Mouse (Mus musculus) E14TG2a.4 (cell line): ENCODE measurements around the gene Ndufb7.
A peak's percentile ranks its signal among the peaks of the same experiment; 100 is the strongest.
"Not testable (repeated sequence)": the region's sequence is repeated elsewhere in the genome, so short reads cannot be mapped to it uniquely, and the experiment has no call there.

Experiments used
- H3K27me3 ChIP-seq: 2 replicates; pipeline ENCODE4 v1.6.1; 2014; ENCODE audit warnings: low read length, control low read depth; ENCODE audit not compliant: insufficient read depth
- H3K36me3 ChIP-seq: 2 replicates; pipeline ENCODE4 v1.6.1; 2014; ENCODE audit warnings: low read length, control low read depth; ENCODE audit not compliant: insufficient read depth
- H3K4me1 ChIP-seq: replicated peaks from 2 replicates; pipeline ENCODE4 v1.6.1; 2014; ENCODE audit warnings: low read depth, low read length, control low read depth
- H3K4me3 ChIP-seq: replicated peaks from 2 replicates; pipeline ENCODE4 v1.5.1; 2014; ENCODE audit warnings: mild to moderate bottlenecking, low read length
- H3K9me3 ChIP-seq: 2 replicates; pipeline ENCODE4 v1.6.1; 2014; ENCODE audit warnings: low read length, control low read depth
- CTCF ChIP-seq: conservative IDR thresholded peaks from 2 replicates; pipeline ENCODE4 v1.5.1; 2014; ENCODE audit warnings: low read length
- NANOG ChIP-seq: IDR thresholded peaks from 2 replicates; pipeline ENCODE4 v1.6.1; 2014; ENCODE audit warnings: borderline replicate concordance, low read length, mixed read lengths
- POU5F1 ChIP-seq: IDR thresholded peaks from 2 replicates; pipeline ENCODE4 v1.6.1; 2014; ENCODE audit warnings: low read length, borderline replicate concordance

Ndufb7 gene

DNA sequence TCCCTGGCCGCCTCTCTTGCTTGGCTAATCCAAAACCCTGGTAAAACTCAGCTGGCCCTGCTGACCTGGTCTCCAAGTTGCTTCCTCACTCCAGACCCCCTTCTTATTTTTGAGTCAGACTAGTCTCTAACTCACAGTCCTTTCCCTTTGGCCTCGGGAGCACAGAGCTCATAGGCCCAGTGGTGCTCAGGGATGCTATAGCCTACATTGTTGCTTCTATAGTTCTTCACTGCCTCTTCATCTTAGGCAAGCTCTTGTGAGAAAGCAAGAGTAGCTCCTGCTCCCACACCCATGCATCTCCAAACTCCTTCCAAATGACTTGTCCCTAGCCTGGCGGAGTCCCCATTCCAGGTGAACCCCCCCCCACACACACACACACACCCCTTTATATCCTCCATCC is 1.2 kb downstream of the Ndufb7 start:
- Histone ChIP-seq H3K4me3 (peak overlapping the region; percentile 90), H3K9me3 (no peaks in the 10 kb centered on the region), H3K4me1 (peaks cover 58% of the 10 kb centered on the region), H3K36me3 (peaks cover 37% of the 10 kb centered on the region), H3K27me3 (no peaks in the 10 kb centered on the region)
- TF ChIP-seq POU5F1 (no peak), NANOG (no peak), CTCF (no peak)

DNA sequence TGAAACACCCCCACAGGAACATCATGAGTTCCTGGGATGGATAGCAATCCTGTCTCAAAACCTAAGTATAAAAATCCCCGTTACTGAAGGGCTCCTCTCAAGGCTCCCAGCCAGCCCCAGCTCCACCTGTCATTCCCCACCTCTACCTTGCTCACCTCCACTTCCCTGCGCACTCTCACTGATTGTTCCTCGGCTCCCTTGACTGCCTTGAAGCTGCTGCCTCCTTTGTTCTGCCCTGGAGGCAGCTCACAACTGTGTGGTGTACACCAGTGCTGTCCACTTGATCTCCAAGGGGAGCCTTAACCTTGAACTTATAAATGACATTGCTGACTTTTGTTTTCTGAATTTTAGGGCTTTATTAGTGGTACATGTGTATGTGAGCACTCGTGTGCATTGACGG is 1.7 kb downstream of the Ndufb7 start:
- no peaks in the 10 kb centered on the region for H3K9me3 ChIP-seq
- TF ChIP-seq NANOG (peak; percentile 16; the same call in 1 of the 2 replicates), POU5F1 (no peak), CTCF (no peak)
- peaks cover 62% of the 10 kb centered on the region for H3K4me1 ChIP-seq
- peak overlapping the region; percentile 90 for H3K4me3 ChIP-seq
- peaks cover 41% of the 10 kb centered on the region for H3K36me3 ChIP-seq
- H3K27me3 ChIP-seq: no peaks in the 10 kb centered on the region

DNA sequence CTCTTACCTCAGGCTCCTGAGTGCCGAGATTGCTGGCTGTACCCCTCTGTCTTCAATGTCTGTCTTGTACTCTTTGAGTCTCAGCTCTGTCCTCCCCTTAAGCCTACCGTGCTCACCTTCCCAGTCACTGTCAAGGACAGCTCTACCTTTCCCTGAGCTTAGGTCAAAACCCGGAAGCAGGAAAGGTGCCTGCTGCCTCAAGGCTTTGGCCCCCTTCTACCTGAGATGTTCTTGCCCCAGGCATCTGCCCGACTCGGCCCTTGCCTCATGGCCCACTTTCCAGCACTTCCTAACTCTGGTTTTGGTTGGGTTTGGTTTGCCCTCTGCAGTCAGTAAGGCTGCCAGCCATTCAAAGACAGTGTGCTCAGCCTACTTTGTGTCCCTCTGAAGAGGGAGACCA is 2.3 kb downstream of the Ndufb7 start:
- no peak for TF ChIP-seq NANOG
- TF ChIP-seq CTCF: no peak
- TF ChIP-seq POU5F1: no peak
- H3K4me1 ChIP-seq: peaks cover 68% of the 10 kb centered on the region
- no peaks in the 10 kb centered on the region for H3K27me3 ChIP-seq
- H3K9me3 ChIP-seq: no peaks in the 10 kb centered on the region
- no peak overlapping the region for H3K4me3 ChIP-seq
- H3K36me3 ChIP-seq: peaks cover 47% of the 10 kb centered on the region

DNA sequence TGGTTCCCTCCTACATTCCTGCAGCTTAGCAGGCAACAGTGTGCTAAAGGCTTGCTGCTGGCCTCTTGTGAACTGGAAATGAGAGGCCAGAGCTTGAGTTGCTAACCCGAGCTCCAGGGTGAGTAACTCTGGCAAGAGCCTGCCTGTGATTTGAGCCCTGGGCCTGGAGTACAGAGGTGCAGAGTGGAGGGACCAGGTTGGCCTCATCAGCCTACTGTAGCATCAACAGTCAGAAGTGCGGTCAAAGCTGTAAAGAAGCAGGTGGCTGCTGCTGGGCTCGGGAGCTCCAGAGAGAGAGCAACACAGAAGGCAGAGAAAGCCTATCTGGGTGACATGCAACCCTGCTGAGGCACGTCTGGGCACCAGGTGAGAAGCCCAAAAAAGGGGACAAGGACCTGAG is 2.7 kb downstream of the Ndufb7 start:
- TF ChIP-seq CTCF (no peak), POU5F1 (no peak), NANOG (no peak)
- peaks cover 72% of the 10 kb centered on the region for H3K4me1 ChIP-seq
- no peaks in the 10 kb centered on the region for H3K27me3 ChIP-seq
- peaks cover 51% of the 10 kb centered on the region for H3K36me3 ChIP-seq
- no peaks in the 10 kb centered on the region for H3K9me3 ChIP-seq
- no peak overlapping the region for H3K4me3 ChIP-seq

DNA sequence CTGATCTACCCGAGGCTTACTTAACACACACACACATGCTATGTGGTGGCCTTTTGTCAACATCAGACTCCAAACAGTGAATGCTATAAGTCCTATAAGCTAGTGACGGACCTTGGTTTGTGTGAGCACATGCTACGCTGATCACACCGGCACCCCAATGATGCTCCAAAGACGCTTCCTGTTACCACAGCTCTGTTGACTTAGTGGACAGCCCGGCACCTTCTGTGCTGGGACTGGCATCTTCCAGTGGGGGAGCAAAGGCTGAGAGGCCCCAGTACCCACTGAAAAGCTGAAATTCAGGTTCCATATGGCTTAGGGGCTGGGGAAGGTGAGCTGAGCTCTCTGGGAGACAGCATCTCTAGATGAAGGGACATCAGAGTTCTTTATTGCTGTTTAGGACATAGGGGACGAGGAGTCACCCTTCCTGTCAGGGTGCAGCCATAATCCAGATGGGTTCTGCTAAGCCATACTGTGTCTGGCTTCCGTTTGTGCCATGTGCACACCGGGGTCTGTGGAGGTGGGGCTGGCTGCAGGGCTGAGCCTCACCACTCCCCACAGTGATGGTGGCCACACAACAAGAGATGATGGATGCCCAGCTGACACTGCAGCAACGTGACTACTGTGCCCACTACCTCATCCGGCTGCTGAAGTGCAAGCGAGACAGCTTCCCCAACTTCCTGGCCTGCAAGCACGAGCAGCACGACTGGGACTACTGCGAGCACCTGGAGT is 4.0 kb downstream of the Ndufb7 start:
- TF ChIP-seq CTCF: no peak
- no peak for TF ChIP-seq NANOG
- no peak for TF ChIP-seq POU5F1
- H3K4me3 ChIP-seq: no peak overlapping the region
- H3K9me3 ChIP-seq: no peaks in the 10 kb centered on the region
- H3K36me3 ChIP-seq: peaks cover 64% of the 10 kb centered on the region
- H3K27me3 ChIP-seq: no peaks in the 10 kb centered on the region
- peaks cover 83% of the 10 kb centered on the region for H3K4me1 ChIP-seq

DNA sequence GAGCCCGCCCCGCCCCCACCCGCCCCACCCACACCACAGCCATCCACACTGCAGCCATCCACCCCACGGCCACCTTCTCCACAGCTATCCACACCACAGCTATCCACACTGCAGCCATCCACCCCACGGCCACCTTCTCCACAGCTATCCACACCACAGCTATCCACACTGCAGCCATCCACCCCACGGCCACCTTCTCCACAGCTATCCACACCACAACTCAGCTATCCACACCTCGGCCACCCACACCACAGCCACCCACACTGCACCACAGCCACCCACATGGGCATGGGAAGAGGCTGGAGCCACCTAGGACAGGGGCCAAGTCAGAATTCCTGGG is 4.5 kb downstream of the Ndufb7 start:
- H3K4me3 ChIP-seq, H3K9me3 ChIP-seq, H3K27me3 ChIP-seq: not testable (repeated sequence)
- Histone ChIP-seq H3K36me3 (peaks cover 69% of the 10 kb centered on the region), H3K4me1 (peaks cover 83% of the 10 kb centered on the region)

DNA sequence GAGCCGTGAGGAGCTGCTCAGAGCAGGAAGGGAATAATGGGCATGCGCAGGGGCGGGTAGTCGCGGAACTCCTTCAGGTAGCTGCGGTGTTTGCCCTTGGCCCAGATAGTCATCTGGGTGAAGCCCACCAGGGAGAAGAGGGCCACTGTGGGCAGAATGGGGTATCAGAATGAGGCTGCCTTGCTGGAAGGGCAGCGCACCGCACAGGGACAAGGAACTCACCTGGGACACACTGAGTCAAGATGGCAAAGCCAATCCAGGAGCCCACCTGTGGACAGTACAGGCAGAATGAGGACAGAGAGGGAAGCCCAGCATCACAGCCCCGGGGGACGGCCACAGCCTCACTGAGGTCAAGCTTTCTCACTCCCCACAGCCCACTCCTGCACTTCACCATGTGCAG is 5.3 kb downstream of the Ndufb7 start:
- Histone ChIP-seq H3K9me3 (no peaks in the 10 kb centered on the region), H3K4me1 (peaks cover 90% of the 10 kb centered on the region), H3K36me3 (peaks cover 72% of the 10 kb centered on the region), H3K4me3 (no peak overlapping the region), H3K27me3 (no peaks in the 10 kb centered on the region)
- TF ChIP-seq CTCF: no peak
- TF ChIP-seq NANOG: no peak
- no peak for TF ChIP-seq POU5F1

DNA sequence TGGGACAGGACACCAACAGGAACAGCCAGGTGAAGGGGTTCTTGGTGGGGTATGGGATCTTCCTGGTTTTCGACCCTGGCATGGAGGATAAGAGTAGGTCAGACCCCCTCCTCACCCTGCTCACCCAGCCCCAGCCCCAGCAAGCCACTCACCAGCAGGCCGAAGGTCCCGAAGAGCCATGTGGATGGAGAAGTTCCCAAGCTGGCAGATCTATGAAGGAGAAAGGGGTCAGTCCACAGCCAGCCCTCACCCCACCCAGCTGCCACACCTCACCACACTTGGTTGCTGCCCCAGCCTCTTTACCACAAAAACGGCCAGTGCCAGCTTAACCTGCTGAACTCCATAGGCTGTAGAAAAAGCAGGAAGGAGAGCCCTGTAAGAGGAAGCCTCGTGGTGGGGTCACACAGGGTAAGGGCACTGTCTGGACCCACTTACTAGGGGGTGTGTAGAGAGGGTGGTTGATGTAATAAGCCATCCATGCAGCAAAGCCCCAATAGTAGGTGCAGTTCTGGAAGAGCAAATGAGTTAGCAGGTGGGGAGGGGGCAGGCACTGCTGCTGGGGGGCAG is 5.9 kb downstream of the Ndufb7 start:
- H3K4me3 ChIP-seq: no peak overlapping the region
- no peaks in the 10 kb centered on the region for H3K9me3 ChIP-seq
- TF ChIP-seq NANOG (no peak), POU5F1 (no peak), CTCF (no peak)
- peaks cover 92% of the 10 kb centered on the region for H3K4me1 ChIP-seq
- H3K36me3 ChIP-seq: peaks cover 72% of the 10 kb centered on the region
- H3K27me3 ChIP-seq: no peaks in the 10 kb centered on the region

DNA sequence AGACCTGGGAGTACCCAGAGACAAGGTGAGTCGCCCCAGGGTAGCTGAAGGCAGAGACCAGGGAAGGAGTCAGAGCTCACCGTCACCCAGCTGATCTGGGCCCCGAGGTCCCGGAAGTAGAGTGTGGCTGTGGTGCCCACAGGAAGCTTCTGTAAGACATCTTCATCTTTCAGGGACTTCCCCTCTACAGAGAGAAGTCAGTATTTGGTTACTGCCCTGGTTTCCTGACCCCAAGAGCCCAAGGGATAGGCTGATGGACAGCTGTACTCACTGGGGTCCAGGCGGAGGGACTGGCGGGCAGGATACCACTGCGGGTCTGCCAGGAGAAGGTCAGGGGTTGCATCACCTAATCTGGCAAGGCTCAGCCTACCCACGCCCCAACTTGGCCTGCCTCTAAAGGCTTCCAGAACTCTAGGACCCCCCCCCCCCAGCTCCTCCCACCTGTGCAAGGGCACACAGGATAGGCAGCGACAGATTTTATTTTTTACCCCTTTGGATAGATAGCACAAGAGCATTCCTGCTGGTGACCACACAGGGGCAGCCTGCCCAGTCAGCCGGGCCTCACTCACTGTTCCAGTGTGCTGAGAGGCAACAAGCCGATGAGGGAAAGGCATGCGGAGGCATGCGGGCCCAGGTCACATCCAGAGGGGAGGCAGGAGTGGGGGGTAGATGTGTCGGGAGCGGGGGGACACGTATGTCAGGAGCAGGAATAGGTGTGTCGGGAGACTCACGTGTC is 6.8 kb downstream of the Ndufb7 start:
- TF ChIP-seq CTCF: no peak
- no peak for TF ChIP-seq POU5F1
- TF ChIP-seq NANOG: no peak
- H3K4me1 ChIP-seq: peaks cover 92% of the 10 kb centered on the region
- H3K36me3 ChIP-seq: peaks cover 72% of the 10 kb centered on the region
- 0 out of 2 replicates have a peak overlapping the region, but pooled peaks have one; percentile 39 for H3K4me3 ChIP-seq
- H3K9me3 ChIP-seq: no peaks in the 10 kb centered on the region
- H3K27me3 ChIP-seq: no peaks in the 10 kb centered on the region
